In the genomic region with DNA sequence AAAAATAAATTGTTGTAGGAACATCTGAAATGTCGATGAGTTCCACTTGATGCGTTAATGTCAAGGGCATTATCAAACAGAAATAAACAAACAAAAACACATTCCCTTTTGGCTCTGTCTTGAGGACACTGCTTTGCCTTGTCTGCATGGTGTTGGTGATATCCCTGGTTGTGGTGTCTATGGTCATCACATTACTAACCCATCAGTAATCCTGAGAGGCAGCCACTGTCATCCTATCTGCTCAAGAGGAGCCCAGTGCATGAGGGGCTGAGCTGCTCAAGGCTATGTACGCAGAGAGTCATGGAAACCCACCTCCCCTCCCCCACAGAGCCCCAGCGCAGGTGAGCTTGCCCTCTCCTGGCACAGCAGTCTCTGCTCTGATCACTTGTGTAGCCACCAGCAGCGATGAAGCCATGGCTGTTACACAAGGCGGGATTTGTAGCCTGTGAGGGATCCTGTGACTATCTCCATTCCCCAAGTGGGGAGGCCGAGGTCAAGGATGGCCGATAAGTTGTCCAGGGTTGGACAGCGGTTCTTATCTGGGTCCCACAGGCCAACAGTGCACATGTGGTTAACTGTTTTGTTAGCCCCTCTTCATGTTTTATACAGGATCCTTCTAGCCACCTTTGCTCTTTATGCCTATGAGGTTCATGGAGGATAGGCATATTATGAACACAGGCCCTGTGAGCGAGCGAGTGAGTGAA, we compare ENCODE assay signal across 8 mouse cellular contexts. TPM values are rescaled to one million over a fixed set of nuclear protein-coding genes. Genes with fewer than 3 reads are reported as not detected.
DNase-seq lines count a peak whose midpoint lies in the region; ATAC-seq and TF ChIP-seq lines count a peak whose summit lies in the region.

No protein-coding gene starts in this region.

- 84% methylated on average over 11 of the region's 11 CpGs for WGBS in intestine, embryonic 15.5 days
- 89% methylated on average over 11 of the region's 11 CpGs for WGBS in intestine, postnatal 0 days
- 60% methylated on average over 11 of the region's 11 CpGs for WGBS in hindbrain, postnatal 0 days
- 69% methylated on average over 11 of the region's 11 CpGs for WGBS in neural tube, embryonic 14.5 days

- no peak overlapping the region for H3K27ac ChIP-seq in intestine, embryonic 15.5 days
- no peak overlapping the region for H3K27ac ChIP-seq in intestine, postnatal 0 days (ENCODE audit: low read depth, low read length)
- H3K27ac ChIP-seq in hindbrain, postnatal 0 days = no peak overlapping the region
- H3K27ac ChIP-seq in neural tube, embryonic 14.5 days (ENCODE audit: low read depth, low read length) = no peak overlapping the region

- no peaks in the 10 kb centered on the region for H3K36me3 ChIP-seq in intestine, embryonic 15.5 days
- no peaks in the 10 kb centered on the region for H3K36me3 ChIP-seq in intestine, postnatal 0 days (ENCODE audit: control insufficient read depth, insufficient read depth)
- H3K36me3 ChIP-seq in hindbrain, postnatal 0 days (ENCODE audit: insufficient read depth, low read length) = no peaks in the 10 kb centered on the region
- no peaks in the 10 kb centered on the region for H3K36me3 ChIP-seq in neural tube, embryonic 14.5 days (ENCODE audit: control insufficient read depth, insufficient read depth, low read length)

- no peak overlapping the region for H3K4me2 ChIP-seq in intestine, embryonic 15.5 days (replicated peaks)
- H3K4me2 ChIP-seq in intestine, postnatal 0 days (replicated peaks; ENCODE audit: low read depth) = no peak overlapping the region
- H3K4me2 ChIP-seq in hindbrain, postnatal 0 days (ENCODE audit: low read depth, low read length) = no peak overlapping the region
- H3K4me2 ChIP-seq in neural tube, embryonic 14.5 days (ENCODE audit: low read depth, low read length) = no peak overlapping the region

- ATAC-seq in intestine, embryonic 15.5 days = peak; percentile 46
- ATAC-seq in intestine, postnatal 0 days = no peak
- peak; percentile 72 for ATAC-seq in common myeloid progenitor, adult 5-6 weeks (replicated peaks; ENCODE audit: low read depth, poor library complexity, severe bottlenecking)
- peak; percentile 16 for ATAC-seq in hindbrain, postnatal 0 days
- peak; percentile 32; the same call in 1 of the 2 replicates for ATAC-seq in neural tube, embryonic 14.5 days (ENCODE audit: low read depth)

- no peak overlapping the region for H3K9ac ChIP-seq in intestine, embryonic 15.5 days
- no peak overlapping the region for H3K9ac ChIP-seq in intestine, postnatal 0 days (ENCODE audit: low read depth, low read length)
- H3K9ac ChIP-seq in hindbrain, postnatal 0 days (replicated peaks; ENCODE audit: low read length) = no peak overlapping the region
- H3K9ac ChIP-seq in neural tube, embryonic 14.5 days (replicated peaks; ENCODE audit: low read depth, low read length) = no peak overlapping the region

- H3K27me3 ChIP-seq in intestine, embryonic 15.5 days (replicated peaks) = no peaks in the 10 kb centered on the region
- no peaks in the 10 kb centered on the region for H3K27me3 ChIP-seq in intestine, postnatal 0 days (replicated peaks; ENCODE audit: control insufficient read depth, insufficient read depth, low read length)
- no peaks in the 10 kb centered on the region for H3K27me3 ChIP-seq in hindbrain, postnatal 0 days (ENCODE audit: insufficient read depth, low read length)
- H3K27me3 ChIP-seq in neural tube, embryonic 14.5 days (ENCODE audit: control insufficient read depth, insufficient read depth, low read length) = no peaks in the 10 kb centered on the region

- DNase-seq in hindbrain, postnatal 0 days (ENCODE audit: low spot score) = no peak
- no peak for DNase-seq in Muller cell, postnatal 12 days (ENCODE audit: inconsistent ontology term)
- no peak for DNase-seq in heart, postnatal 36 days
- no peak for DNase-seq in gastrocnemius, postnatal 14 days

- intact Hi-C loops in heart, postnatal 36 days (cut with DNase I) = no loop called here
- intact Hi-C loops in gastrocnemius, postnatal 14 days (cut with DNase I; ENCODE audit: low total_unique reads) = no loop called here

- H3K4me3 ChIP-seq in intestine, embryonic 15.5 days (replicated peaks) = no peak overlapping the region
- no peak overlapping the region for H3K4me3 ChIP-seq in intestine, postnatal 0 days (ENCODE audit: low read depth, low read length)
- H3K4me3 ChIP-seq in hindbrain, postnatal 0 days (ENCODE audit: low read length) = no peak overlapping the region
- H3K4me3 ChIP-seq in neural tube, embryonic 14.5 days (ENCODE audit: low read depth, low read length) = no peak overlapping the region

- no peak for TF ChIP-seq CTCF in intestine, postnatal 0 days (IDR thresholded peaks at IDR 0.05; ENCODE audit: low read depth)
- no peak for TF ChIP-seq CTCF in hindbrain, postnatal 0 days (IDR thresholded peaks at IDR 0.05; ENCODE audit: low read depth)

- H3K4me1 ChIP-seq in intestine, embryonic 15.5 days (replicated peaks) = peaks cover 8% of the 10 kb centered on the region; the same call in 1 of the 2 replicates
- H3K4me1 ChIP-seq in intestine, postnatal 0 days (replicated peaks; ENCODE audit: control insufficient read depth, insufficient read depth, low read length) = no peaks in the 10 kb centered on the region
- peaks cover 28% of the 10 kb centered on the region for H3K4me1 ChIP-seq in hindbrain, postnatal 0 days (ENCODE audit: insufficient read depth, low read length)
- H3K4me1 ChIP-seq in neural tube, embryonic 14.5 days (ENCODE audit: control insufficient read depth, insufficient read depth, low read length) = 0 out of 2 replicates have a peak, but pooled peaks cover 2% of the 10 kb centered on the region

- H3K9me3 ChIP-seq in intestine, embryonic 15.5 days = no peaks in the 10 kb centered on the region
- no peaks in the 10 kb centered on the region for H3K9me3 ChIP-seq in intestine, postnatal 0 days (ENCODE audit: control insufficient read depth)
- no peaks in the 10 kb centered on the region for H3K9me3 ChIP-seq in hindbrain, postnatal 0 days (ENCODE audit: low read length)
- H3K9me3 ChIP-seq in neural tube, embryonic 14.5 days (ENCODE audit: control insufficient read depth, low read length) = no peaks in the 10 kb centered on the region

RNA-seq across cellular contexts. Expression of a gene that starts 30.3 kb away (rescaled TPM):
- 15.9 and 16.7 TPM in 2 replicates for polyA plus RNA-seq in intestine, embryonic 15.5 days (2015; fragmentation: Nextera tagmentation; extraction: Ambion mirVana)
- 20.9 and 24.0 TPM in 2 replicates for polyA plus RNA-seq in intestine, postnatal 0 days (2015; fragmentation: Nextera tagmentation; extraction: Ambion mirVana)
- total RNA-seq in common myeloid progenitor, adult 5-6 weeks (2017) = 28.5 and 29.8 TPM in 2 replicates
- 28.8 and 31.1 TPM in 2 replicates for total RNA-seq in hindbrain, postnatal 0 days (2014; rRNA removed)
- polyA plus RNA-seq in hindbrain, postnatal 0 days (2015; fragmentation: Nextera tagmentation; extraction: Ambion mirVana) = 18.1 and 19.6 TPM in 2 replicates
- polyA plus RNA-seq in neural tube, embryonic 14.5 days (2014; fragmentation: Nextera tagmentation; extraction: Ambion mirVana) = 18.0 and 19.5 TPM in 2 replicates
- 100 to 1,000 TPM; 188 to 201 TPM for total RNA-seq in heart, postnatal 36 days (2021)
- 10 to 100 TPM; 41.5 to 55.1 TPM for total RNA-seq in gastrocnemius, postnatal 14 days (2021)
